Mouse (Mus musculus): Measurements from ENCODE around the gene Adarb2. TPM values are rescaled to one million over a fixed set of nuclear protein-coding genes. Genes with fewer than 3 reads are reported as not detected.

Adarb2 gene
- polyA plus RNA-seq, 1 experiment from 2014 or later: 0.07 TPM

- DNase-seq (ENCODE audit: low spot score): peak; percentile 66
Measured at GRCm38 (mm10) chr13:8783686-8784307, 581.1 kb downstream of the Adarb2 start.

- DNase-seq (ENCODE audit: low spot score): peak; percentile 17
Measured at GRCm38 (mm10) chr13:8784308-8785061, 581.8 kb downstream of the Adarb2 start.

GRCm38 (mm10) chr13:8785185-8785584 lies 582.5 kb downstream of the Adarb2 start:
- DNase-seq (ENCODE audit: low spot score): peak; percentile 69

- DNase-seq (ENCODE audit: low spot score): no peak
Measured at GRCm38 (mm10) chr13:8793217-8793616, 590.6 kb downstream of the Adarb2 start.

GRCm38 (mm10) chr13:8800576-8800975 lies 597.9 kb downstream of the Adarb2 start:
- DNase-seq (ENCODE audit: low spot score): no peak

- no peak for DNase-seq (ENCODE audit: low spot score)
Measured at GRCm38 (mm10) chr13:8805931-8806330, 603.3 kb downstream of the Adarb2 start.

All from thymus, postnatal 0 days (tissue).